Mouse (Mus musculus) MEL (cell line): Measurements from ENCODE around the gene Fuk. TPM values are rescaled to one million over a fixed set of nuclear protein-coding genes. Genes with fewer than 3 reads are reported as not detected.

Source experiments
- DNase-seq: peaks from one replicate; pipeline ENCODE4 v3.0.0; 2011; ENCODE audit warnings: low read depth, low spot score
- H3K27ac ChIP-seq: 2 replicates; pipeline ENCODE4 v1.5.1; 2012; ENCODE audit warnings: low read depth, mild to moderate bottlenecking, control low read depth, low read length, moderate library complexity; ENCODE audit not compliant: control insufficient read depth
- H3K27me3 ChIP-seq, 2 experiments: fragments of 150-350 bp in 1 of 2; sonication (generic) in 1 of 2; 2 replicates each; pipeline ENCODE4 v1.6.1; 2012; ENCODE audit warnings: low read length in 2 of 2, mild to moderate bottlenecking in 2 of 2, improper control_type of control experiment in 1 of 2, moderate library complexity in 1 of 2; ENCODE audit not compliant: insufficient read depth in 2 of 2, control insufficient read depth in 1 of 2
- H3K36me3 ChIP-seq, 2 experiments: 2 replicates each; pipeline ENCODE4 v1.6.1; 2012 to 2014; ENCODE audit warnings: low read length in 2 of 2, improper control_type of control experiment in 1 of 2, inconsistent platforms in 1 of 2, mild to moderate bottlenecking in 1 of 2; ENCODE audit not compliant: insufficient read depth in 2 of 2, control insufficient read depth in 1 of 2
- H3K4me1 ChIP-seq, 2 experiments: fragments of 150-350 bp in 1 of 2; sonication (generic) in 1 of 2; 2 replicates each; pipeline ENCODE4 v1.6.1; 2012; ENCODE audit warnings: low read length in 2 of 2, improper control_type of control experiment in 1 of 2, mild to moderate bottlenecking in 1 of 2; ENCODE audit not compliant: insufficient read depth in 2 of 2, control insufficient read depth in 1 of 2
- H3K4me3 ChIP-seq, 2 experiments: fragments of 150-350 bp in 1 of 2; sonication (generic) in 1 of 2; 2 replicates each; pipeline ENCODE4 v1.5.1; 2012; ENCODE audit warnings: low read depth in 2 of 2, low read length in 2 of 2, mild to moderate bottlenecking in 2 of 2, moderate library complexity in 2 of 2, control low read depth in 1 of 2, improper control_type of control experiment in 1 of 2; ENCODE audit not compliant: control insufficient read depth in 1 of 2, insufficient read depth in 1 of 2
- H3K79me2 ChIP-seq: 2 replicates; pipeline ENCODE4 v1.6.1; 2012; ENCODE audit warnings: mild to moderate bottlenecking, low read length, moderate library complexity; ENCODE audit not compliant: control insufficient read depth, poor library complexity, insufficient read depth
- H3K9ac ChIP-seq: 2 replicates; pipeline ENCODE4 v1.6.1; 2012; ENCODE audit warnings: low read depth, mild to moderate bottlenecking, control low read depth, low read length, moderate library complexity; ENCODE audit not compliant: control insufficient read depth, poor library complexity, severe bottlenecking
- H3K9me3 ChIP-seq: fragments of 150-350 bp; sonication (generic); replicated peaks from 2 replicates; pipeline ENCODE4 v1.6.1; 2012; ENCODE audit warnings: mild to moderate bottlenecking, low read length, improper control_type of control experiment, moderate library complexity; ENCODE audit not compliant: insufficient read depth
- BHLHE40 ChIP-seq: IDR thresholded peaks from 2 replicates; pipeline ENCODE4 v1.6.1; 2012; ENCODE audit warnings: low read depth, mild to moderate bottlenecking, inconsistent platforms, low read length, improper control_type of control experiment, borderline replicate concordance
- CHD2 ChIP-seq: IDR thresholded peaks from 2 replicates; pipeline ENCODE4 v1.6.1; 2011; ENCODE audit warnings: low read length, improper control_type of control experiment
- CTCF ChIP-seq, 3 experiments: IDR thresholded peaks in 2 of 3; conservative IDR thresholded peaks in 1 of 3; 2 replicates each; pipeline ENCODE4 v1.5.1; 2011 to 2012; ENCODE audit warnings: low read length in 3 of 3, low read depth in 2 of 3, mild to moderate bottlenecking in 2 of 3, improper control_type of control experiment in 1 of 3, inconsistent platforms in 1 of 3, mixed read lengths in 1 of 3, moderate library complexity in 1 of 3; ENCODE audit not compliant: control insufficient read depth in 1 of 3, insufficient read depth in 1 of 3, poor library complexity in 1 of 3, severe bottlenecking in 1 of 3
- E2F4 ChIP-seq: IDR thresholded peaks from 2 replicates; pipeline ENCODE4 v1.6.1; 2011; ENCODE audit warnings: low read depth, low read length, improper control_type of control experiment, borderline replicate concordance
- ELF1 ChIP-seq: IDR thresholded peaks from 2 replicates; pipeline ENCODE4 v1.6.1; 2014; ENCODE audit warnings: low read depth, mild to moderate bottlenecking, inconsistent platforms, low read length, improper control_type of control experiment, moderate library complexity
- EP300 ChIP-seq, 2 experiments: IDR thresholded peaks; 2 replicates each; pipeline ENCODE4 v1.6.1; 2011; ENCODE audit warnings: improper control_type of control experiment in 2 of 2, low read length in 2 of 2, low read depth in 1 of 2, mild to moderate bottlenecking in 1 of 2
- GATA1 ChIP-seq: IDR thresholded peaks from 2 replicates; pipeline ENCODE4 v1.6.1; 2011; ENCODE audit warnings: low read depth, low read length, improper control_type of control experiment
- MEF2A ChIP-seq: IDR thresholded peaks from 2 replicates; pipeline ENCODE4 v1.6.1; 2014; ENCODE audit warnings: low read depth, mild to moderate bottlenecking, inconsistent platforms, low read length, improper control_type of control experiment; ENCODE audit not compliant: poor library complexity, insufficient replicate concordance, severe bottlenecking; ENCODE audit errors: extremely low read depth
- POLR2AphosphoS5 ChIP-seq: IDR thresholded peaks from 2 replicates; pipeline ENCODE4 v1.6.1; 2012; ENCODE audit warnings: low read depth, borderline replicate concordance, mild to moderate bottlenecking, inconsistent platforms, low read length, moderate library complexity, mixed read lengths
- SIN3A ChIP-seq: IDR thresholded peaks from 2 replicates; pipeline ENCODE4 v1.6.1; 2012; ENCODE audit warnings: low read length, improper control_type of control experiment, inconsistent platforms
- SMC3 ChIP-seq: IDR thresholded peaks from 2 replicates; pipeline ENCODE4 v1.6.1; 2011; ENCODE audit warnings: low read depth, low read length, improper control_type of control experiment
- TCF12 ChIP-seq: IDR thresholded peaks from 2 replicates; pipeline ENCODE4 v1.6.1; 2014; ENCODE audit warnings: low read depth, mild to moderate bottlenecking, inconsistent platforms, low read length, improper control_type of control experiment, moderate library complexity
- ZC3H11A ChIP-seq: IDR thresholded peaks from 2 replicates; pipeline ENCODE4 v1.6.1; 2012; ENCODE audit warnings: low read depth, mild to moderate bottlenecking, inconsistent platforms, low read length, improper control_type of control experiment
- ZKSCAN1 ChIP-seq: IDR thresholded peaks from 2 replicates; pipeline ENCODE4 v1.6.1; 2012; ENCODE audit warnings: low read depth, mild to moderate bottlenecking, inconsistent platforms, low read length, improper control_type of control experiment, moderate library complexity
- ZMIZ1 ChIP-seq: IDR thresholded peaks from 2 replicates; pipeline ENCODE4 v1.6.1; 2012; ENCODE audit warnings: low read depth, mild to moderate bottlenecking, inconsistent platforms, low read length, improper control_type of control experiment, moderate library complexity
- ZNF384 ChIP-seq: IDR thresholded peaks from 2 replicates; pipeline ENCODE4 v1.6.1; 2012; ENCODE audit warnings: low read depth, mild to moderate bottlenecking, inconsistent platforms, low read length, improper control_type of control experiment
- polyA plus RNA-seq, 2 experiments: library from polyadenylated mRNA; stranded (reverse) in 1 of 2; unstranded in 1 of 2; fragments of >175 nt in 1 of 2; fragments of >200 nt in 1 of 2; gene quantifications; 2 replicates each; pipeline versions ENCODE4 v1.2.1 to v1.2.4; 2012; ENCODE audit warnings: low replicate concordance in 2 of 2, low read depth in 1 of 2; ENCODE audit not compliant: insufficient read length in 2 of 2, insufficient read depth in 1 of 2, missing spikeins in 1 of 2
- total RNA-seq: library from RNA; depleted of rRNA; stranded (reverse); fragments of 300-350 nt; gene quantifications from 2 replicates; pipeline ENCODE4 v1.2.3, GENCODE M21; 2012

Fuk gene
- total and polyA plus RNA-seq, 3 experiments, result 9.1 to 10.6 TPM; not detected in 1

- no peak for DNase-seq
- H3K4me3 ChIP-seq, result peak overlapping the region; percentile 59 to 100
- TF ChIP-seq ZMIZ1, result no peak
- TF ChIP-seq EP300 (IDR thresholded peaks at IDR 0.05; ENCODE audit: low read depth in 1 of 2, low read length in 2 of 2), result no peak
- TF ChIP-seq MEF2A, result no peak
- TF ChIP-seq CTCF (IDR thresholded peaks at IDR 0.05 in 2 of 3, conservative IDR thresholded peaks at IDR 0.05 in 1 of 3; ENCODE audit: control insufficient read depth in 1 of 3, insufficient read depth in 1 of 3, low read depth in 2 of 3, low read length in 3 of 3, poor library complexity in 1 of 3, severe bottlenecking in 1 of 3), result no peak
- TF ChIP-seq GATA1, result no peak
- TF ChIP-seq ELF1, result no peak
- no peak for TF ChIP-seq ZC3H11A
- TF ChIP-seq ZNF384, result no peak
- no peak for TF ChIP-seq CHD2
- no peak for TF ChIP-seq POLR2AphosphoS5
- no peak for TF ChIP-seq E2F4
- TF ChIP-seq ZKSCAN1, result no peak
- no peak for TF ChIP-seq SMC3
- no peak for TF ChIP-seq TCF12
- H3K36me3 ChIP-seq, result peaks cover 18 to 32% of the 10 kb centered on the region in 2 experiments
- H3K9ac ChIP-seq, result peak overlapping the region; percentile 99
- peaks cover 50% of the 10 kb centered on the region for H3K79me2 ChIP-seq
- H3K9me3 ChIP-seq, result no peaks in the 10 kb centered on the region
- peak overlapping the region; percentile 96; the same call in 1 of the 2 replicates for H3K27ac ChIP-seq
- H3K4me1 ChIP-seq, result peaks cover 0 to 21% of the 10 kb centered on the region in 2 experiments; a peak in 2 of 4 replicates
- H3K27me3 ChIP-seq, result no peaks in the 10 kb centered on the region
These were observed 54.4 kb downstream of the Fuk start for GRCm38 (mm10) chr8:110847645-110848495.

GRCm38 (mm10) chr8:110847171-110847549 lies 55.1 kb downstream of the Fuk start:
- Histone ChIP-seq H3K4me1 (peaks cover 0 to 21% of the 10 kb centered on the region in 2 experiments; a peak in 2 of 4 replicates), H3K27me3 (no peaks in the 10 kb centered on the region), H3K4me3 (peak overlapping the region; percentile 59 to 100), H3K9ac (peak overlapping the region; percentile 99), H3K27ac (peak overlapping the region; percentile 96), H3K9me3 (no peaks in the 10 kb centered on the region), H3K36me3 (peaks cover 23 to 37% of the 10 kb centered on the region in 2 experiments), H3K79me2 (peaks cover 57% of the 10 kb centered on the region)
- no peak for TF ChIP-seq BHLHE40
- TF ChIP-seq SIN3A, result peak; percentile 40; the same call in 1 of the 2 replicates
- TF ChIP-seq, all 39 proteins: peak for 1
- no peak for DNase-seq
